ENCODE assay signal across 32 mouse cellular contexts in genomic region chr9:103845916-103846457, GRCm38 (mm10).
DNase-seq lines count a peak whose midpoint lies in the region; ATAC-seq lines count a peak whose summit lies in the region.
"Had no signal": no experiment of that assay in that cellular context is flagged by ENCODE, and none has a peak within 500 bp of the region (broad histone marks: within the 10 kb centered on the region; RNA-seq: fewer than 3 reads in every experiment).

No protein-coding gene starts in this region.

- H3K27ac ChIP-seq in liver, embryonic 12.5 days, result no peak overlapping the region
- H3K27ac ChIP-seq: embryonic facial prominence, embryonic 10.5 days; embryonic facial prominence, embryonic 13.5 days; forebrain, embryonic 12.5 days; forebrain, embryonic 15.5 days; heart, embryonic 15.5 days; hindbrain, embryonic 10.5 days; hindbrain, embryonic 13.5 days had no signal

- no peak for ATAC-seq in liver, embryonic 12.5 days
- ATAC-seq: forebrain, embryonic 15.5 days; hindbrain, embryonic 16.5 days; Patski had no signal

- no peak overlapping the region for H3K9ac ChIP-seq in liver, embryonic 12.5 days
- H3K9ac ChIP-seq: embryonic facial prominence, embryonic 13.5 days; forebrain, embryonic 12.5 days; forebrain, embryonic 15.5 days; heart, embryonic 12.5 days; heart, embryonic 15.5 days; hindbrain, embryonic 13.5 days had no signal

- H3K36me3 ChIP-seq in liver, embryonic 12.5 days, result no peaks in the 10 kb centered on the region
- H3K36me3 ChIP-seq: embryonic facial prominence, embryonic 10.5 days; embryonic facial prominence, embryonic 13.5 days; forebrain, embryonic 12.5 days; forebrain, embryonic 15.5 days; G1E; heart, embryonic 12.5 days; heart, embryonic 15.5 days; hindbrain, embryonic 10.5 days; hindbrain, embryonic 13.5 days had no signal

- WGBS in liver, embryonic 12.5 days (ENCODE audit: insufficient replicate concordance), result 54% methylated on average over 6 of the region's 6 CpGs

- no peak overlapping the region for H3K4me3 ChIP-seq in liver, embryonic 12.5 days
- H3K4me3 ChIP-seq: embryonic facial prominence, embryonic 10.5 days; embryonic facial prominence, embryonic 13.5 days; erythroblast, embryonic 14.5 days; forebrain, embryonic 12.5 days; forebrain, embryonic 15.5 days; heart, embryonic 12.5 days; heart, embryonic 15.5 days; hindbrain, embryonic 10.5 days; hindbrain, embryonic 13.5 days had no signal

- no peak overlapping the region for H3K4me2 ChIP-seq in liver, embryonic 12.5 days
- H3K4me2 ChIP-seq: embryonic facial prominence, embryonic 13.5 days; forebrain, embryonic 12.5 days; forebrain, embryonic 15.5 days; heart, embryonic 12.5 days; heart, embryonic 15.5 days; hindbrain, embryonic 13.5 days had no signal

- H3K4me1 ChIP-seq in liver, embryonic 12.5 days, result no peaks in the 10 kb centered on the region
- H3K4me1 ChIP-seq: embryonic facial prominence, embryonic 10.5 days; embryonic facial prominence, embryonic 13.5 days; forebrain, embryonic 12.5 days; hindbrain, embryonic 10.5 days; hindbrain, embryonic 13.5 days had no signal

- no peaks in the 10 kb centered on the region for H3K27me3 ChIP-seq in liver, embryonic 12.5 days (replicated peaks)
- H3K27me3 ChIP-seq: CH12.LX; embryonic facial prominence, embryonic 13.5 days; forebrain, embryonic 12.5 days; forebrain, embryonic 15.5 days; heart, embryonic 12.5 days; heart, embryonic 15.5 days; hindbrain, embryonic 13.5 days had no signal

- peak; percentile 34 for DNase-seq in layer of hippocampus, adult 11-12 months (ENCODE audit: low spot score)
- no peak for DNase-seq in layer of hippocampus, adult 9-10 months (ENCODE audit: low spot score)
- DNase-seq in layer of hippocampus, adult 18-20 months (ENCODE audit: low spot score in 2 of 2), result peak; percentile 22 to 77
- peak; percentile 60 for DNase-seq in layer of hippocampus, adult 9-11 months
- DNase-seq in T-cell, adult 2 months (ENCODE audit: low spot score), result no peak
- DNase-seq in frontal cortex, postnatal 10 days (ENCODE audit: low spot score in 2 of 2), result no peak
- DNase-seq: adrenal gland, adult 2 months; adrenal gland, postnatal 14 days; B cell, adult 2 months; cerebellum, adult 11-12 months; cerebellum, adult 8-10 months; cerebellum, postnatal 10 days; cerebellum, postnatal 36 days; embryo, embryonic 11 days; gastrocnemius, postnatal 10 days; gastrocnemius, postnatal 36 days; heart, postnatal 10 days; heart, postnatal 36 days had no signal

- no peaks in the 10 kb centered on the region for H3K9me3 ChIP-seq in liver, embryonic 12.5 days (replicated peaks)
- H3K9me3 ChIP-seq: embryonic facial prominence, embryonic 10.5 days; embryonic facial prominence, embryonic 13.5 days; forebrain, embryonic 12.5 days; forebrain, embryonic 15.5 days; heart, embryonic 12.5 days; heart, embryonic 15.5 days; hindbrain, embryonic 10.5 days; hindbrain, embryonic 13.5 days had no signal

Comparison
In these comparisons a context has a peak if more than half of its experiments do, and no peak if none do; other contexts are left out.
1. DNase-seq: peak in layer of hippocampus, adult 11-12 months (single experiment), layer of hippocampus, adult 18-20 months (2 of 2) and layer of hippocampus, adult 9-11 months (single experiment); none in layer of hippocampus, adult 9-10 months (single experiment), T-cell, adult 2 months (single experiment) and frontal cortex, postnatal 10 days (0 of 2).